Mouse (Mus musculus): ENCODE results near the gene Stk35.

The Stk35 gene

DNA sequence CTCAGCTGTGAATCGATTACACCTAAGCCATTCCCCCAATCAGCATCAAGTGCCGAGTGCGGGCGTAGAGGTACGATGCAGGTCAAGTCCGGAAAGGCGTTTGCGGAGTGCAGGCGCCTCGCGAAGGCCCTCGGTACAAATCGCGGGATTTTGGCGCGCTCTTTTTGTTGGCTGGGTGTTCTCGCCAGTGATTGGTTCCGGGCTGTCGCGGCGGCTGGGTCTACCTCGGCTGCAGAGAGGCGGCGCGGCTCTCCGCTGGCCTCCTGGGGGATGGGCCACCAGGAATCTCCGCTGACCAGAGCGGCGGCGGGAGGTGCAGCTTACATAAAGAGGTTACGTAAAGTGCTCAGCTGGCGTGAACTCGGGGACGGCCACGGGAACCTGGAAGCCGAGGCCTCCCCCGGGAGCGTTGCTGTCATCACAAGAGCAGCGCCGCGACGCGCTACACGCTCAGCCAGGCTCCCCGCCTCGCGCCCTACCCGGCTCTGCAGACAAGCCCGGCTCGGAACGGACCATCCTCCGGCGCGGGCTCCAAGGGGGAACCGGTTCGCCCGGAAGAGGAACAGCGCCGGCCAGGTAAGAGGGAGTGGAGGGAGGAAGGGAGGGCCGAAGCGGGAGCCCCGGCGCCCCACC lies at the start of gene Stk35:
Stk35 (plus strand) TSS at position 247 of the 633 bp plus-strand sequence.
- no peak for DNase-seq (ENCODE audit: extremely low read depth, low read depth, low spot score)

GRCm38 (mm10) chr2:129782046-129782445 lies 18.3 kb upstream of the Stk35 start:
- no peak for DNase-seq (ENCODE audit: extremely low read depth, low read depth, low spot score)

- no peak for DNase-seq (ENCODE audit: extremely low read depth, low read depth, low spot score)
Observed at GRCm38 (mm10) chr2:129796501-129796900, 3.8 kb upstream of the Stk35 start.

DNA sequence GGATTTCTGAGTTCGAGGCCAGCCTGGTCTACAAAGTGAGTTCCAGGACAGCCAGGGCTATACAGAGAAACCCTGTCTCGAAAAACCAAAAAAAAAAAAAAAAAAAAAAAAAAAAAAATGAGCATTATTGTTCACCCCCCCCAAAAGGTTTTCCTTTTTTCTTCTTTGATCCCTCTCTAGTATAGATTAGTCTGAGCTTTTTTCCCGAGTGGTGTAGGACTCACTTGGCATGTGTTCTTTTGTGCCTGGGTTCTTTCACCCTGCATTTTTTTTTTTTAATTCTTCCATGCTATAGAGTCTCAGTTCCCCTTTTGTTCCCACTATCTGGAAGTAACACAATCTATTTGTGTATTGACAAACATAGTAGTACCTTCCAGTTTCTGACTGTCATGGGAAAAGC lies 2.6 kb upstream of the Stk35 start:
- DNase-seq (ENCODE audit: extremely low read depth, low read depth, low spot score) = no peak

DNA sequence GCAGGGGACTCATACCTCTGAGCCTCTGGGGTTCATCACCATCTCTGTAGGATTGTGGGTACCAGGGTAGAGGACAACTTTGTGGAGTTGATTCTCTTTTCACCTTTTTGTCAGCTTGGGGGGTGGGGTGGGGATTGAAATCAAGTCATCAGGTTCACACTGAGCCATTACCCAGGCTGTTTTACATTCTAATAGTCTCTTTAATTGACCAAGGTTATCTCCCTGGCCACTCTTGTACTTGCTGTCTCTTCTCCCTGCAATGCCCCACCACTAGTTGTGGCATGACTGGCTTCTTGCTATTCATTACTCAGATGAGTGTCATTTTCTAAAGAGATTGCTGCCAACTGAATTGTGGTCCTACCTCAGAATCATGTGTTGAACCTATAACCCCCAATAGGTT lies 1.9 kb upstream of the Stk35 start:
- DNase-seq (ENCODE audit: extremely low read depth, low read depth, low spot score) = no peak

DNA sequence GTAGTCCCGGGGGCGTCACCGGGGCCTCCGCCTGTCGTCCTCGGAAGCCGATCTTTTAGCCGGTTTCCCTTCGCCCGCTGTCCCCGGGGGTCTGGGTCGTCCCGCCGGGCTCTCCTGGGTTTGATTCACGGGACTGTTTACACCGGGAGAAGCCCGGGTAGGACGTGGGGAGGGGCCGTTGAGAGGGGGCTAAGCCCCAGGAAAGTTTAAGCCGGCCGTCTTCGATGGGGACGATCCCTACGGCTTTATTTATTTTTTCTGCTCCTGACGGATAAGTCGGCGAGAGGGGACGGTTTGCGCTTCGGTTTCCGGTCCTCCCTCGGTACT lies 550 bp downstream of the Stk35 start:
- no peak for DNase-seq (ENCODE audit: extremely low read depth, low read depth, low spot score)

GRCm38 (mm10) chr2:129801231-129802029 lies 1.1 kb downstream of the Stk35 start:
- no peak for DNase-seq (ENCODE audit: extremely low read depth, low read depth, low spot score)

DNA sequence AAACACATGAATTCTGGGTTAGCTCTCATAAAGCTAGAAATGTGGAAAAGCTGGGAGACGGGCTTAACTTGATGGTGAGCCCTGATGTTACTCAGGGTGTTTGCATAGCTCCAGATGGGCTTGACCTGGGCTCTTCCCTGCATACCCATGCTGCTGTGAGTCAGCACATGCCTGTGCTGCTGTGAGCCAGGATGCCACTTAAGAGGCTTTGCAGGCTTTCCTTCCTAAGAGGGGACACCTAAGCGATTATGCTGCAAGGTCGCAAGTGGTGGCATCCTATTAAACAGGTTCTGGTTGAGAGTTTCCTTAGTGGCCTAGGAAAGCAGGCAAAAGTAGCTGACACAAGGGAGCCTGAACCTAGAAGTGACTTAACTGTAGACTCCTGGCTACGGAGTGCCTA lies 5.2 kb downstream of the Stk35 start:
- no peak for DNase-seq (ENCODE audit: extremely low read depth, low read depth, low spot score)

GRCm38 (mm10) chr2:129806486-129806885 lies 6.2 kb downstream of the Stk35 start:
- no peak for DNase-seq (ENCODE audit: extremely low read depth, low read depth, low spot score)

GRCm38 (mm10) chr2:129810563-129810962 lies 10.2 kb downstream of the Stk35 start:
- DNase-seq (ENCODE audit: extremely low read depth, low read depth, low spot score) = no peak

GRCm38 (mm10) chr2:129814033-129814432 lies 13.7 kb downstream of the Stk35 start:
- DNase-seq (ENCODE audit: extremely low read depth, low read depth, low spot score) = no peak

- no peak for DNase-seq (ENCODE audit: extremely low read depth, low read depth, low spot score)
Observed at GRCm38 (mm10) chr2:129815076-129815475, 14.8 kb downstream of the Stk35 start.

GRCm38 (mm10) chr2:129817603-129818257 lies 17.4 kb downstream of the Stk35 start:
- no peak for DNase-seq (ENCODE audit: extremely low read depth, low read depth, low spot score)

GRCm38 (mm10) chr2:129818868-129819267 lies 18.6 kb downstream of the Stk35 start:
- DNase-seq (ENCODE audit: extremely low read depth, low read depth, low spot score) = no peak

DNA sequence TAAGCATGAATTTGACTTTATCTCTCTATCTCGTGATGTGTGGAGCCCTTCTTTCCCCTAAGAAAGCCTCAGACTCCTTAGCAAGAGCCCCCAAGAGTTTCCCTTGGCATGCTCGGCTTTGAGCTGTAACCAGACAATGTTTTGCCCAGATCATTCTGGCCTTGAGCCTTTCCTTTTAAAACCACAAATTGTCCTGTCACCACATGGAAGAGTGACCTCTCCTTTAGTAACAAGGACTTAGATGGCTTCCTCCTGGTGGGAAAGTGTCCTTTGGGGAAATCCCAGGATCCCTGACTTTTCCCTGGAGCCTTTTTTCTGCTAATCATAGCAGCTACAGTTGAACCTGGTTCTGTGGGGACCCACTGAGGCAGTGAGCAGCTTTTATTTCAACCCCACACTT lies 19.2 kb downstream of the Stk35 start:
- no peak for DNase-seq (ENCODE audit: extremely low read depth, low read depth, low spot score)

DNA sequence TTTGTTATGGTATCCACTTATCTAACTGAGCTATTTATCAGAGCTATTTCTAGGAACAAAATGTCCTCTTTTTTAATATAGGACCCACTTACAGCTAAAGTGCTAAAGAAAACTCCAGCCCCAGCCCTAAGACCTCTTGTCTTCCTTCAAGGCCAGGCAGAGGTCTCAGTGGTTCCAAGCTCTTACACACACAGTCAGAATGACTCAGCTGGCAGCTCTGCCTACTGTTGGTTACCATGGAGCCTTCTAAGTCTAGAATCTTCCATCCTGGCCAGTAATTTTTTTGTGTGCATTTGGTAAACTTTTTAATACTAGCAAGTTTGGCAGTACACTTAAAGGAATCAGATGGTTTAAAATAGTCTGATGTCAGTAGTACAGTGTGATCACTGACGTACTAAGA lies 19.6 kb downstream of the Stk35 start:
- DNase-seq (ENCODE audit: extremely low read depth, low read depth, low spot score) = no peak

- no peak for DNase-seq (ENCODE audit: extremely low read depth, low read depth, low spot score)
Observed at GRCm38 (mm10) chr2:129821021-129821420, 20.7 kb downstream of the Stk35 start.

DNA sequence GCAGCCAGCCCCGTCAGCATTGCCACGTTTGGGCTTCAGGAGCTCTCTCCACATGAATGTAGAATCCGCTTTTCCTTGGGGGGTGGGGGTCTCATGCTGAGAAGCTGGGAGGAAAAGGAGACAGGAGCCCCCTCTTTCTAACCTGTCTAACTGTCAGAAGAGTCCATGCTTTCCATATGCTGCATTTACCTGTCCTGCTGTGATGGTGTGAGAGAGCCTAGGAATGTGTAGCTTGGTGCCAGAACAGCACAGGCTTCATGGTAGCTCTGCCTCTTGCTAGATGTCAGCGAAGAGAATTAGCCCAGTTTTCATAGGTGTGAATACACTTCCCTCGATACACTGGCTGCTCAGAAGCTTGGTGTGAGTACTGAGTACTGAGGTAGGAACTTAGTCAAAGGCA lies 21.3 kb downstream of the Stk35 start:
- DNase-seq (ENCODE audit: extremely low read depth, low read depth, low spot score) = no peak

- no peak for DNase-seq (ENCODE audit: extremely low read depth, low read depth, low spot score)
Observed at GRCm38 (mm10) chr2:129823310-129823709, 23.0 kb downstream of the Stk35 start.

DNA sequence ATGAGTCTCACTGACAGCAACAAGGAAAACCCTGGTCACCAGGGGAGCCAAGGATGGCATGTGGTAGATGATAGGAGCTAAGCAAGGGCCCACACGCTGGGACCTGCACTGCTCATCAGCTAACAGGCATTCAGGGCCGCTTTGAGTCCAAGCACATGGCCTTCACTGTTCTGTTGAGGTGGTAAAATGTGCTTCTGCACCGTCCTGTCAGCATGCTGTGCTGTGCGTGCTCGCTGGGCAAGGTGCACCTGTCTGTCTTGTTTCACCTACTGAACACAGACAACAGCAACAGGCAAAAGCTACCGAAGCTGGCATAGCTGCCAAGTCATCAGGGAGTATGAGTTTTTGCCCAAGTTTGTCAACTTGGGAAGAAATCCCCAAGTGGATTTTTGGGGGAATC lies 23.9 kb downstream of the Stk35 start:
- DNase-seq (ENCODE audit: extremely low read depth, low read depth, low spot score) = no peak

- no peak for DNase-seq (ENCODE audit: extremely low read depth, low read depth, low spot score)
Observed at GRCm38 (mm10) chr2:129826141-129826540, 25.8 kb downstream of the Stk35 start.

GRCm38 (mm10) chr2:129832993-129833392 lies 32.7 kb downstream of the Stk35 start:
- DNase-seq (ENCODE audit: extremely low read depth, low read depth, low spot score) = no peak

All from fat pad, adult 2 months (tissue).